Mouse (Mus musculus): ENCODE measurements around the gene Helz2. TPM values are rescaled to one million over a fixed set of nuclear protein-coding genes. Genes with fewer than 3 reads are reported as not detected.
A peak's percentile ranks its signal among the peaks of the same experiment; 100 is the strongest.
"Not testable (repeated sequence)": the region's sequence is repeated elsewhere in the genome, so short reads cannot be mapped to it uniquely, and the experiment has no call there.

Helz2 gene
- polyA plus RNA-seq, 1 experiment = 4.0 TPM

DNA sequence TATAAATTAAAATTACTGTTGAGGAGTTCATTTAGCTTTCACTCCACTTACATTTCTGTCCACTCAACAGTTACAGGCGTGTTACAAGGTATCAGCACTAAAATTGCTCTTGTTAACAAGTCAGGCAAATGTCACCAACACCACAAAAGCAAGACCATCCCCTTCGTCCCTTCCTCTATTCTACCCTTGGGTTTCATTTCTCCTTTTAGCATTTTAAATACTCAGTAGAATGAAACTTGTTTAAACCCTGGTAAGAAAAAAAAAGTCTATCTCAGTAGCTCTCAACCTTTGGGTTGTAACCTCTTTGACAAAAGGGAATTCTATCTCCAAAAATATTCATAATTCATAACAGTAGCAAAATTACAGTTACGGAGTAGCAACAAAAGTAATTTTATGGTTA is 48.8 kb downstream of the Helz2 start:
- Histone ChIP-seq H3K4me3 (ENCODE audit: insufficient read depth, low read depth, low read length) (no peak overlapping the region), H3K27ac (replicated peaks; ENCODE audit: low read depth, low read length) (no peak overlapping the region), H3K4me1 (ENCODE audit: control insufficient read depth, insufficient read depth, insufficient read length, low read length) (peaks cover 10% of the 10 kb centered on the region)

DNA sequence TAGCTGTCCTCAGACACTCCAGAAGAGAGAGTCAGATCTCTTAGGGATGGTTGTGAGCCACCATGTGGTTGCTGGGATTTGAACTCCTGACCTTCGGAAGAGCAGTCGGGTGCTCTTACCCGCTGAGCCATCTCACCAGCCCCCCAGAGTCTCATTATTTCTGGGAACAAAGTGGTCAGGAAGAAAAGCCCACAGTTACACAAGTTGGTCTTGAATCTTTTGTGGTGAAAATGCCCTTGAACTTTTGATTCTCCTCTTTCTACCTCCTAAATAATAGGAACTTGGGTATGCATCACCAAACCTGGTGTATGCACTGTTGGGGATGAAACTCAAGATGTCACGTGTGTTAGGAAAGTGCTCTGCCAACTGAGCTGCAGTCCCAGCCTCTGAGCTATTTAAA is 49.9 kb downstream of the Helz2 start:
- H3K4me1 ChIP-seq (ENCODE audit: control insufficient read depth, insufficient read depth, insufficient read length, low read length) = peaks cover 10% of the 10 kb centered on the region
- no peak overlapping the region for H3K27ac ChIP-seq (replicated peaks; ENCODE audit: low read depth, low read length)
- H3K4me3 ChIP-seq (ENCODE audit: insufficient read depth, low read depth, low read length) = no peak overlapping the region

DNA sequence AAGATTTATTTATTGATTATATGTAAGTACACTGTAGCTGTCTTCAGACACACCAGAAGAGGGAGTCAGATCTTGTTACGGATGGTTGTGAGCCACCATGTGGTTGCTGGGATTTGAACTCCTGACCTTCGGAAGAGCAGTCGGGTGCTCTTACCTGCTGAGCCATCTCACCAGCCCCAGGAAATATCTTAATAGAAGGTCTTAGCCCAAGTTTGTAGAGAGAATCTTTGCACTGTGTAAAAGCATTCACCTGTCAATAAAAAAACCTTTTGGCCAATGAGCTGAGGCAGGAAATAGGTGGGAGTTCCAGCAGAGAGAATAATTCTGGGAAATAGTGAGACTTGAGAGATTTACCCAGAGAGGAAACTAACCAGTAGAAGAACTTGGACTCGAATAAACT is 50.4 kb downstream of the Helz2 start:
- not testable (repeated sequence) for H3K27ac ChIP-seq (replicated peaks; ENCODE audit: low read depth, low read length); H3K4me3 ChIP-seq (ENCODE audit: insufficient read depth, low read depth, low read length)
- peaks cover 10% of the 10 kb centered on the region for H3K4me1 ChIP-seq (ENCODE audit: control insufficient read depth, insufficient read depth, insufficient read length, low read length)

DNA sequence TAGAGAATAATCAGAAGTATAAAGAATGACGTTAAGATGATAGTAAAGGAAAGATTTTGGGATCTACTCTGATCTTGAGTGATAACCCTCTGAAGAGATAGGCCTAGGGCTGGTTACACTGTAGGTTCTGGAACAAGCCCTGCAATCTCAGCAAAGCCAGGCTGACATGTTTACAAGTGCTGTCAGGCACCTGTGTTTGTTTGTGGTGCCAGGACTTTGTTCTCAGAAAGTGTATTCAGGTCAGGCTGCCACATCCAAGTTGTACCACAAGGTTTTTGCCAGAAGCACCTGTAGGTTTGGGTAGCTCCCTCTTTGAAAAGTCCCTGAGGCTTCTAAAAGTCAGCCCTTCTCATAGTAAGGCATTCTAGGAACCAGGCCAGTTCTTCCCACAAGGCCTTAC is 52.5 kb downstream of the Helz2 start:
- Histone ChIP-seq H3K4me3 (ENCODE audit: insufficient read depth, low read depth, low read length) (no peak overlapping the region), H3K27ac (replicated peaks; ENCODE audit: low read depth, low read length) (peak overlapping the region; percentile 99), H3K4me1 (ENCODE audit: control insufficient read depth, insufficient read depth, insufficient read length, low read length) (peaks cover 10% of the 10 kb centered on the region)

DNA sequence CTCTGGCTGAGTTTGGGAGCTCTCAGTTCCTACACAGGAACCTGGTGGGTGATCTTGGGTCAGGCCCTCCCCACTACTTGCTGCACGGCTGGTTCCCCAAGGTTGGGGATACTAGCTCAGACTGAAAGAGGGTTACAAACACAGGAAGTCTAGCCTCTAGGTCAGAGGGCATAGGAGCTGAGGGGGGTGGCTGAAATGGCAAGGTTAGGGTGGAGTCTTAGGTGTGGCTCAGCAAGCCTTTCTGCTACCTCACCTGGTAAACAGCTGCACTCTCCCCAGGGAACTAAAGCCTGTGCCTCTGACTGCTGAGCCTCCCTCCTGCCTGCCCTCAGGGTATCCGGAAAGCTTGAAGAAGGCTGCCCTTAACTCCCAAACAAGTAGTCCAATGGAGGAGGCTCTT is 53.1 kb downstream of the Helz2 start:
- peaks cover 10% of the 10 kb centered on the region for H3K4me1 ChIP-seq (ENCODE audit: control insufficient read depth, insufficient read depth, insufficient read length, low read length)
- peak overlapping the region; percentile 99 for H3K27ac ChIP-seq (replicated peaks; ENCODE audit: low read depth, low read length)
- peak overlapping the region; percentile 16 for H3K4me3 ChIP-seq (ENCODE audit: insufficient read depth, low read depth, low read length)

DNA sequence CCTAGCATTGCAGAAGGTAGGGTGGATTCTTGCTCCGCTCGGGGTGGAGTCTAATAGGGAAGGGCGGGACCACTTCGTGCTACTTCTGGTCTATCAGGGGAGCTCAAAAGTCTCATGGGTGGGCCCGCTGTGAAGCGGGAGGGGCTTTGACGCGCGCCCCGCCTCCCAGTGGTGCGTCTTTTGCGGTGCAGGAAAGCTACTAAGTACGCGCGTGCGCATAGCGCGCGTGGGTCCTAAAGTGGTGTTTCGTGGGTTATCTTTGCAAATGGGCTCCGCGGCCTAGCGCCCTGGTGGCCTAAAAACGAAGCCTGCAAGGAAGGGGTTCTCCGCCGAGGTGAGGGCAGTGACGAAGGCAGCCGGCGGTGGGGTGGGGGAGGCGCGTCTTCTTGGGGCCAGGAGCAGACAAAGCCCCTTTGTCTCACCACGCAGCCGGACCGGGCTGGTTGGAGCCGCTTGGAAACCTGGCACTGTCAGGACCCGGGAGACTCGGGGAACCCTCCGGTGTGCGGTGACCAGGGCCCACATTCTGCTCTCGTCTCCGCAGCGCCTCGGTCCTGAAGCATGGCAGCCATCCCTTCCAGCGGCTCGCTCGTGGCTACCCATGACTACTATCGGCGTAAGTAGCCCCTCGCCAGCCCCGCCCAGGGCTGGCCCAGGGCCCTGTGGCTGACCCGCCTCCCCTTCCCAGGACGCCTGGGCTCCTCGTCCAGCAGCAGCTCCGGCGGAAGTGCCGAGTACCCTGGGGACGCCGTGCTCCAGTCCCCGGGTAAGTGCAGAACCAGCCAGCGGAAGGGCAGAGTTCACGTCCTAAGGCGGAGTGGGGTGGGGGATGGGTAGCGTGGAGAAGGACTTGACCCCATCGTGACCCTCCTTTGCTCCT is 54.5 kb downstream of the Helz2 start, which contains the start of gene Ppdpf:
Gene Ppdpf (plus strand): TSS at position 127 of the 880 bp plus-strand sequence.
- Histone ChIP-seq H3K4me1 (ENCODE audit: control insufficient read depth, insufficient read depth, insufficient read length, low read length) (peaks cover 10% of the 10 kb centered on the region), H3K27ac (replicated peaks; ENCODE audit: low read depth, low read length) (peak within 1 kb of the TSS; percentile 99), H3K4me3 (ENCODE audit: insufficient read depth, low read depth, low read length) (peak within 1 kb of the TSS; percentile 78)

DNA sequence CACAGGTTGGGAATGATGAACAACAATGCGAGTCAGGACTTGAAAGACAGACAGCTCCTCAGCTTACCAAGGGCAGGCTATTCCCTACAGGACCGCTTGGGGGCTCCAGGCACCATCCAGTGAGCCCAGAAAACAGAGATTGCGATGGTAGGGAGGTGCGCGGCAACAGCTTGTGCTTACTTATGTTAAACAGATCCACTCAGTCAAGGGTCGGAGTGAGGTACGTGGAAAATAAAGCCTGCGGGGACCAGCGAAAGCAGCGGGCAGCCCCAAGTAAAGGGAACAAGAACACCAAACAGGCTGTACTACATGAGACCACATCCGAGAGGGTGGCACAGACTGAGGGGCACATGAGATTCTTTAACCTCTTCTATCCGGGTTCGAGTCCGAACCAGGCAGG is 55.2 kb downstream of the Helz2 start:
- Histone ChIP-seq H3K27ac (replicated peaks; ENCODE audit: low read depth, low read length) (peak overlapping the region; percentile 72), H3K4me1 (ENCODE audit: control insufficient read depth, insufficient read depth, insufficient read length, low read length) (peaks cover 10% of the 10 kb centered on the region), H3K4me3 (ENCODE audit: insufficient read depth, low read depth, low read length) (peak overlapping the region; percentile 78)

DNA sequence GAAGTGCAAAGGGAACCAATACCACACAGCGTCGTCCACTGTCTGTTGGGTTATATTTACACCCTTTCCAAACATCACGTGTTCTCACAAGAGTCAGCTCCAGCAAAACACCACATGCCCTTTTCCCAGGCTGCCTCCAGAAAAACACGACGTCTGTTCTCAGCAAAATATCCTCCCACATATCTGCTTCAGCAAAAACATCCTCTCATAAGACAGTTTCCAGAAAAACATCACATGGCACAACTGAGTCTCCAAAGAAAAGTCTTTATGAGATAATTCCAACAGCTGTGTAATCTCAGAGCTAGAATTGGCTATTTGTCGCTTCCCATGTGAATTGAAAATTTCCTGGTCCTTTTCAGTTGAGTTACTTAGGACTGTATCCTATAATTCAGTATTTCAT is 60.9 kb downstream of the Helz2 start:
- Histone ChIP-seq H3K27ac (replicated peaks; ENCODE audit: low read depth, low read length) (no peak overlapping the region), H3K4me3 (ENCODE audit: insufficient read depth, low read depth, low read length) (no peak overlapping the region), H3K4me1 (ENCODE audit: control insufficient read depth, insufficient read depth, insufficient read length, low read length) (no peaks in the 10 kb centered on the region)

DNA sequence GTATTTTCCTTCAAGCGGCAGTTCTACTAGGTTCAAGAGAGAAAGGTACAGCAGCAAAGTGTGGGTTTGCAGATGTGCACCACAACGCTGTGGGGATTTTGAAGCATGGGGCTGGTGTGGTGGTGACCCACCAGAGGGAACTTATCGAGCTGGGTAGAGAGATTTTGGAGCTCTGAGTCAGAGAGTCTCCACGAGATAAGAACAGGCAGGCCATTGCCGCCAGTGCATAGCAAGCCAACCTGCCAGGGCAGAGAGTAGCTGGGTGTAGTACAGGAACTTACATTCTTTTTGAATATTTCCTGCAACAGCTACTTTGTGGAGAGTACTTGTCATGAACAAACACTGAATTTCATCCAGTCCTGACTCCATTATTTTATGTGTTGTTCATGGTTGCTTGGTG is 63.4 kb downstream of the Helz2 start:
- H3K4me3 ChIP-seq (ENCODE audit: insufficient read depth, low read depth, low read length) = no peak overlapping the region
- H3K4me1 ChIP-seq (ENCODE audit: control insufficient read depth, insufficient read depth, insufficient read length, low read length) = no peaks in the 10 kb centered on the region
- no peak overlapping the region for H3K27ac ChIP-seq (replicated peaks; ENCODE audit: low read depth, low read length)

DNA sequence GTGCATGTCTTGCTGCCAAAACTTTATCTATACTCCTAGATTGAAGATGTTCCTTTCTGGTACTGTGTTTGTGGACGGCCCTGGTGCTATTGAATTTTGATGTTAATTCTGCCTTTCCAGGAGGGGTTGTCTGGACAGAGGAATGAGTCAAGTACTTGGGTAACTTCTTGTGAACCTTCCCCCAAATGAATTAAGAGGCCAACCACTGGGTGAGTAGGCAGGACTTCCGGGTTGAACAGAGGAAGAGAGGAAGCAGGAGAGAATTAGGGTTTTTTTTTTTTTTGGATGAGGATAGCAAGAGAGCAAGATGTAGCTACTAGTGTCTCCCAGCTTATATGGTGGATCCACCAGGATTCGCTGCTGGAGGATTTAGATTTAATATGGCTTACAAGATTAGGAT is 63.8 kb downstream of the Helz2 start:
- no peak overlapping the region for H3K27ac ChIP-seq (replicated peaks; ENCODE audit: low read depth, low read length)
- H3K4me1 ChIP-seq (ENCODE audit: control insufficient read depth, insufficient read depth, insufficient read length, low read length) = no peaks in the 10 kb centered on the region

More for the DNA sequence above, 63.8 kb downstream of the Helz2 start:
- H3K4me3 ChIP-seq (ENCODE audit: insufficient read depth, low read depth, low read length) = no peak overlapping the region

Other genes with a start within 250 kb of the Helz2 start
- not detected in 2 replicates for gene Chrna4, start 198.5 kb downstream of the Helz2 start, polyA plus RNA-seq (2012; ENCODE audit: insufficient read depth, insufficient read length, missing spikeins)
- gene Kcnq2, start 106.7 kb downstream of the Helz2 start, polyA plus RNA-seq (2012; ENCODE audit: insufficient read depth, insufficient read length, missing spikeins) = not detected in 2 replicates
- 11.3 and 18.8 TPM in 2 replicates for gene Eef1a2, start 85.0 kb downstream of the Helz2 start, polyA plus RNA-seq (2012; ENCODE audit: insufficient read depth, insufficient read length, missing spikeins)
- 153 and 205 TPM in 2 replicates for gene Ppdpf, start 54.8 kb downstream of the Helz2 start, polyA plus RNA-seq (2012; ENCODE audit: insufficient read depth, insufficient read length, missing spikeins)
- not detected in 2 replicates for gene Ptk6, start 39.2 kb downstream of the Helz2 start, polyA plus RNA-seq (2012; ENCODE audit: insufficient read depth, insufficient read length, missing spikeins)
- 1.1 and 1.5 TPM in 2 replicates for gene Srms, start 28.8 kb downstream of the Helz2 start, polyA plus RNA-seq (2012; ENCODE audit: insufficient read depth, insufficient read length, missing spikeins)
- gene Fndc11, start 22.0 kb downstream of the Helz2 start, polyA plus RNA-seq (2012; ENCODE audit: insufficient read depth, insufficient read length, missing spikeins) = not detected in 2 replicates
- 3.8 and 4.7 TPM in 2 replicates for gene Gmeb2, start 46.0 kb upstream of the Helz2 start, polyA plus RNA-seq (2012; ENCODE audit: insufficient read depth, insufficient read length, missing spikeins)
- gene Stmn3, start 72.5 kb upstream of the Helz2 start, polyA plus RNA-seq (2012; ENCODE audit: insufficient read depth, insufficient read length, missing spikeins) = not detected in 2 replicates
- gene Rtel1, start 77.7 kb upstream of the Helz2 start, polyA plus RNA-seq (2012; ENCODE audit: insufficient read depth, insufficient read length, missing spikeins) = 7.2 and 15.6 TPM in 2 replicates
- 12.4 TPM in 2 replicates for gene Zgpat, start 122.9 kb upstream of the Helz2 start, polyA plus RNA-seq (2012; ENCODE audit: insufficient read depth, insufficient read length, missing spikeins)
- 40.7 and 53.9 TPM in 2 replicates for gene Arfrp1, start 123.4 kb upstream of the Helz2 start, polyA plus RNA-seq (2012; ENCODE audit: insufficient read depth, insufficient read length, missing spikeins)
- 3.0 and 6.1 TPM in 2 replicates for gene Lime1, start 138.1 kb upstream of the Helz2 start, polyA plus RNA-seq (2012; ENCODE audit: insufficient read depth, insufficient read length, missing spikeins)
- gene Zbtb46, start 217.4 kb upstream of the Helz2 start, polyA plus RNA-seq (2012; ENCODE audit: insufficient read depth, insufficient read length, missing spikeins) = 5.5 and 6.6 TPM in 2 replicates

Measured in brown adipose tissue, adult 24 weeks (tissue).